In genomic region chr6:71877965-71878760, GRCm38 (mm10) we compare ENCODE assay signal across 13 mouse cellular contexts. TPM values are rescaled to one million over a fixed set of nuclear protein-coding genes. Genes with fewer than 3 reads are reported as not detected.
DNase-seq lines count a peak whose midpoint lies in the region; ATAC-seq and TF ChIP-seq lines count a peak whose summit lies in the region.
"Had no signal": no experiment of that assay in that cellular context is flagged by ENCODE, and none has a peak within 500 bp of the region (broad histone marks: within the 10 kb centered on the region; RNA-seq: fewer than 3 reads in every experiment).

No protein-coding gene starts in this region.

- H3K36me3 ChIP-seq in neural tube, embryonic 15.5 days, result peaks cover 79% of the 10 kb centered on the region
- peaks cover 82% of the 10 kb centered on the region for H3K36me3 ChIP-seq in forebrain, postnatal 0 days (ENCODE audit: insufficient read depth)

- 91% methylated on average over 3 of the region's 3 CpGs for WGBS in neural tube, embryonic 15.5 days
- 92% methylated on average over 3 of the region's 3 CpGs for WGBS in forebrain, postnatal 0 days

- TF ChIP-seq POLR2A in brain, embryonic 14.5 days (IDR thresholded peaks at IDR 0.05; ENCODE audit: borderline replicate concordance, extremely low read depth, insufficient read depth, insufficient read length, poor library complexity, severe bottlenecking), result no peak

- H3K4me1 ChIP-seq in neural tube, embryonic 15.5 days, result no peaks in the 10 kb centered on the region
- no peaks in the 10 kb centered on the region for H3K4me1 ChIP-seq in forebrain, postnatal 0 days (ENCODE audit: insufficient read depth)
- H3K4me1 ChIP-seq: embryonic facial prominence, embryonic 13.5 days; limb, embryonic 13.5 days; midbrain, embryonic 13.5 days had no signal

- H3K9ac ChIP-seq in neural tube, embryonic 15.5 days (replicated peaks), result no peak overlapping the region
- H3K9ac ChIP-seq in forebrain, postnatal 0 days, result no peak overlapping the region
- H3K9ac ChIP-seq: embryonic facial prominence, embryonic 13.5 days; limb, embryonic 13.5 days; midbrain, embryonic 13.5 days had no signal

- H3K4me2 ChIP-seq in neural tube, embryonic 15.5 days, result no peak overlapping the region
- H3K4me2 ChIP-seq in forebrain, postnatal 0 days (ENCODE audit: low read depth), result no peak overlapping the region
- H3K4me2 ChIP-seq: embryonic facial prominence, embryonic 13.5 days; limb, embryonic 13.5 days; midbrain, embryonic 13.5 days had no signal

- H3K27me3 ChIP-seq in neural tube, embryonic 15.5 days (replicated peaks), result no peaks in the 10 kb centered on the region
- H3K27me3 ChIP-seq in forebrain, postnatal 0 days (ENCODE audit: insufficient read depth, low read length), result no peaks in the 10 kb centered on the region
- H3K27me3 ChIP-seq: embryonic facial prominence, embryonic 13.5 days; limb, embryonic 13.5 days; midbrain, embryonic 13.5 days had no signal

- H3K4me3 ChIP-seq in neural tube, embryonic 15.5 days (replicated peaks), result no peak overlapping the region
- H3K4me3 ChIP-seq in forebrain, postnatal 0 days (ENCODE audit: low read depth, low read length), result no peak overlapping the region
- H3K4me3 ChIP-seq: embryonic facial prominence, embryonic 13.5 days; limb, embryonic 13.5 days; midbrain, embryonic 13.5 days had no signal

- peak; percentile 7 for DNase-seq in embryo, embryonic 10.5 days (ENCODE audit: low spot score)
- no peak for DNase-seq in embryo, embryonic 9.5 days (ENCODE audit: extremely low spot score)
- DNase-seq in lung, postnatal 25 days (ENCODE audit: low spot score), result peak; percentile 5
- DNase-seq in lung, postnatal 14 days, result no peak
- peak; percentile 4 for DNase-seq in brain, embryonic 14.5 days (ENCODE audit: low read depth)
- peak; percentile 12 for DNase-seq in retina, postnatal 1 day
- no peak for DNase-seq in forebrain, postnatal 0 days
- DNase-seq: B cell, adult 2 months; kidney, adult 11 months had no signal

- no peak for TF ChIP-seq CTCF in brain, embryonic 14.5 days (IDR thresholded peaks at IDR 0.05; ENCODE audit: borderline replicate concordance, extremely low read depth, insufficient read depth, insufficient read length)
- TF ChIP-seq CTCF in forebrain, postnatal 0 days (IDR thresholded peaks at IDR 0.05; ENCODE audit: low read depth), result no peak

- H3K9me3 ChIP-seq in neural tube, embryonic 15.5 days (replicated peaks), result no peaks in the 10 kb centered on the region
- no peaks in the 10 kb centered on the region for H3K9me3 ChIP-seq in forebrain, postnatal 0 days (ENCODE audit: low read length)
- H3K9me3 ChIP-seq: embryonic facial prominence, embryonic 13.5 days; limb, embryonic 13.5 days; midbrain, embryonic 13.5 days had no signal

- no peak for ATAC-seq in neural tube, embryonic 15.5 days (ENCODE audit: low FRiP score)
- no peak for ATAC-seq in forebrain, postnatal 0 days
- ATAC-seq: midbrain, embryonic 13.5 days had no signal

- no peak overlapping the region for H3K27ac ChIP-seq in neural tube, embryonic 15.5 days (replicated peaks)
- H3K27ac ChIP-seq in forebrain, postnatal 0 days (ENCODE audit: low read depth, low read length), result no peak overlapping the region
- H3K27ac ChIP-seq: embryonic facial prominence, embryonic 13.5 days; limb, embryonic 13.5 days; midbrain, embryonic 13.5 days had no signal

RNA-seq across cellular contexts. Expression of gene Ptcd3, which starts 30.4 kb away (rescaled TPM):
- polyA plus RNA-seq in brain, embryonic 14.5 days (2012; rRNA removed), result 48.0 and 57.4 TPM in 2 replicates
- polyA plus RNA-seq in neural tube, embryonic 15.5 days (2015; fragmentation: Nextera tagmentation; extraction: Ambion mirVana), result 78.4 and 84.1 TPM in 2 replicates
- 80.7 and 91.1 TPM in 2 replicates for total RNA-seq in forebrain, postnatal 0 days (2014; rRNA removed)
- 54.0 and 63.5 TPM in 2 replicates for polyA plus RNA-seq in forebrain, postnatal 0 days (2015; fragmentation: Nextera tagmentation; extraction: Ambion mirVana)

RNA-seq across cellular contexts. Expression of gene Polr1a, which starts 30.7 kb away (rescaled TPM):
- 15.0 and 20.4 TPM in 2 replicates for polyA plus RNA-seq in brain, embryonic 14.5 days (2012; rRNA removed)
- polyA plus RNA-seq in neural tube, embryonic 15.5 days (2015; fragmentation: Nextera tagmentation; extraction: Ambion mirVana), result 18.9 and 23.1 TPM in 2 replicates
- 20.3 and 20.9 TPM in 2 replicates for total RNA-seq in forebrain, postnatal 0 days (2014; rRNA removed)
- 8.1 and 13.5 TPM in 2 replicates for polyA plus RNA-seq in forebrain, postnatal 0 days (2015; fragmentation: Nextera tagmentation; extraction: Ambion mirVana)

RNA-seq across cellular contexts. Expression of gene Immt, which starts 47.0 kb away (rescaled TPM):
- polyA plus RNA-seq in brain, embryonic 14.5 days (2012; rRNA removed), result 54.7 and 81.2 TPM in 2 replicates
- polyA plus RNA-seq in neural tube, embryonic 15.5 days (2015; fragmentation: Nextera tagmentation; extraction: Ambion mirVana), result 160 and 173 TPM in 2 replicates
- 120 TPM in 2 replicates for total RNA-seq in forebrain, postnatal 0 days (2014; rRNA removed)
- 136 and 142 TPM in 2 replicates for polyA plus RNA-seq in forebrain, postnatal 0 days (2015; fragmentation: Nextera tagmentation; extraction: Ambion mirVana)

RNA-seq across cellular contexts. Expression of gene Mrpl35, which starts 51.4 kb away (rescaled TPM):
- polyA plus RNA-seq in brain, embryonic 14.5 days (2012; rRNA removed), result 11.9 and 13.2 TPM in 2 replicates
- 46.8 and 52.4 TPM in 2 replicates for polyA plus RNA-seq in neural tube, embryonic 15.5 days (2015; fragmentation: Nextera tagmentation; extraction: Ambion mirVana)
- 8.3 and 9.4 TPM in 2 replicates for total RNA-seq in forebrain, postnatal 0 days (2014; rRNA removed)
- polyA plus RNA-seq in forebrain, postnatal 0 days (2015; fragmentation: Nextera tagmentation; extraction: Ambion mirVana), result 55.7 and 59.8 TPM in 2 replicates

Comparison
In these comparisons a context has a peak if more than half of its experiments do, and no peak if none do; other contexts are left out.
1. DNase-seq: peak in embryo, embryonic 10.5 days (single experiment), lung, postnatal 25 days (single experiment), brain, embryonic 14.5 days (single experiment) and retina, postnatal 1 day (single experiment); none in embryo, embryonic 9.5 days (single experiment), lung, postnatal 14 days (single experiment) and forebrain, postnatal 0 days (single experiment).